Mouse (Mus musculus) megakaryocyte, embryonic 14.5 days (primary cell): ENCODE results near the gene Nup107. TPM values are rescaled to one million over a fixed set of nuclear protein-coding genes. Genes with fewer than 3 reads are reported as not detected.
"Not testable (repeated sequence)": the region's sequence is repeated elsewhere in the genome, so short reads cannot be mapped to it uniquely, and the experiment has no call there.

Experiments
- H3K27me3 ChIP-seq: replicated peaks from 2 replicates; pipeline ENCODE3; 2012; ENCODE audit warnings: inconsistent platforms
- H3K36me3 ChIP-seq: replicated peaks from 2 replicates; pipeline ENCODE3; 2012; ENCODE audit warnings: low read length, inconsistent platforms, mixed read lengths
- H3K4me1 ChIP-seq: 2 replicates; pipeline ENCODE4 v1.6.1; 2012; ENCODE audit warnings: inconsistent platforms
- H3K4me3 ChIP-seq: replicated peaks from 2 replicates; pipeline ENCODE3; 2012; ENCODE audit warnings: moderate library complexity, mild to moderate bottlenecking, inconsistent platforms
- H3K9me3 ChIP-seq: 2 replicates; pipeline ENCODE4 v1.6.1; 2012; ENCODE audit warnings: inconsistent platforms
- FLI1 ChIP-seq: IDR thresholded peaks from 2 replicates; pipeline ENCODE4 v1.6.1; 2012; ENCODE audit warnings: low read length, inconsistent platforms, mixed read lengths
- GATA1 ChIP-seq: IDR thresholded peaks from 3 replicates; pipeline ENCODE4 v1.6.1; 2012; ENCODE audit warnings: mixed read lengths, low read length, inconsistent platforms, borderline replicate concordance
- polyA plus RNA-seq: library from polyadenylated mRNA; stranded (reverse); fragments of >175 nt; gene quantifications from 2 replicates; pipeline ENCODE4 v1.2.3, GENCODE M21; 2012; ENCODE audit warnings: low replicate concordance; ENCODE audit not compliant: insufficient read depth

Gene Nup107
- polyA plus RNA-seq, 1 experiment, result 10.8 TPM

GRCm38 (mm10) chr10:117751744-117752143 lies 40.8 kb downstream of the Nup107 start:
- H3K4me1 ChIP-seq, result peaks cover 20% of the 10 kb centered on the region
- TF ChIP-seq FLI1 (no peak), GATA1 (no peak)
- no peak overlapping the region for H3K4me3 ChIP-seq
- peaks cover 84% of the 10 kb centered on the region for H3K36me3 ChIP-seq
- H3K9me3 ChIP-seq, result peaks cover 7% of the 10 kb centered on the region
- H3K27me3 ChIP-seq, result no peaks in the 10 kb centered on the region

- H3K36me3 ChIP-seq, result peaks cover 79% of the 10 kb centered on the region
- TF ChIP-seq FLI1 (no peak), GATA1 (no peak)
- H3K9me3 ChIP-seq, result peaks cover 7% of the 10 kb centered on the region
- no peaks in the 10 kb centered on the region for H3K27me3 ChIP-seq
- no peak overlapping the region for H3K4me3 ChIP-seq
- peaks cover 20% of the 10 kb centered on the region for H3K4me1 ChIP-seq
Observed at GRCm38 (mm10) chr10:117751282-117751610, 41.3 kb downstream of the Nup107 start.

DNA sequence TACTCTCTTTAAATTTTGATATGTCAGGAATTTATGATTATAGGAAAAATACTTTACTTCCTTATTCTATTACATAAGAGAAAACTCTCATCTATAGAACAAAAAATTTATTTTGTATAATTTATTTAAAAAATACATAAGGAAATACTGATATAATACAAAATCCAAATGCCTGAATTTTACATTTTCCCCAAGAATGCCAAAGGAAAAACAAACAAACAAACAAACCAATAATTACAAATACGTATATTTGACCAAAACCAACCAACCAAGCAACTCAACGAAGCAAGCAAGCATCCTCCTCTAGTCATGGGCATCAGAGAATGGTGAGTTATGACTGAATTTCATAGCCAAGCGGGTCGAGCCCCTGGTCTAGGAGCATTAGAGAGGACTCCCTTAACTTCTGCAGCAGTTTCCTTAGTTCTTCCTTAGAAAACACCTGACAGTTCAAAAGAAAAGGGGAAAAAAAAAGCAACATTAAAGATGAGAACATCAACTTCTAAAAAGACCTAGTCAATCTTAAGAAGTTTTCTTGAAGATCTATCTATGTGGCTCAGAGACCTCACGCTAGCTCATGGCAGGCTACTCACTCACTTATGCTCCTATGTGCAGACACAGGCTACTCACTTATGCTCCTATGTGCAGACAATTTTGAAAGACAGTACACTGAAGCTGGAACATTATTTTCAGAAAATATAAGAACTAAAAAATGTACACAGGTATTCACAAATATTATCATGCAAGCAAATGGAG lies 41.8 kb downstream of the Nup107 start:
- peaks cover 73% of the 10 kb centered on the region for H3K36me3 ChIP-seq
- no peak for TF ChIP-seq FLI1
- TF ChIP-seq GATA1, result no peak
- peaks cover 16% of the 10 kb centered on the region for H3K4me1 ChIP-seq

DNA sequence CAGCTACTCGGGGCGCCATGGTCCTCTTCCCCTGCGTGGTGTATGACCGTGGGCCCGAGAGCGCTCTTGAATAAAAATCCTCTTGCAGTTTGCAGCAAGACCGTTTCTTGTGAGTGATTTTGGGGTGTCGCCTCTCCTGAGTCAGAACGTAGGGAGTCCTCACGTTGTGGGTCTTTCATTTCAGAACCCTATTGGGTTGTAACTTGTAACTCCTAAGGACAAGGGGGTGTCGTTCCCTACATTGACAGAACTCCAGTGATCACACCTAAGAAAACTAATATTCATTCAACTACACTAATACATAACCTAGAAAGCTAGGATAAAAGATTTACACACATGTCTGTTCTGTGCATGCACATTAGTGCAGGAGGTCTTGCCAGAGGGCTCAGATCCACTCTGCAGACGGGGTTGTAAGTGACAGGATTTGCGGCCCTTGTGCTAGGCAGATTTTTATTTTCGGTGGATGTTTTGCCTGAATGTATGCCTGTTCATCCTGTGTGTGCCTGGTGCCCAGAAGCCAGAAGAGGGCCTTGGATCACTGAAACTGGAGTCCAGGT lies 42.6 kb downstream of the Nup107 start:
- no peak for TF ChIP-seq GATA1
- no peak for TF ChIP-seq FLI1
- Histone ChIP-seq H3K4me3 (no peak overlapping the region), H3K36me3 (peaks cover 65% of the 10 kb centered on the region), H3K4me1 (peaks cover 15% of the 10 kb centered on the region), H3K27me3 (no peaks in the 10 kb centered on the region), H3K9me3 (peaks cover 7% of the 10 kb centered on the region)

More for the DNA sequence above, 41.8 kb downstream of the Nup107 start:
- Histone ChIP-seq H3K4me3 (no peak overlapping the region), H3K27me3 (no peaks in the 10 kb centered on the region), H3K9me3 (peaks cover 7% of the 10 kb centered on the region)

DNA sequence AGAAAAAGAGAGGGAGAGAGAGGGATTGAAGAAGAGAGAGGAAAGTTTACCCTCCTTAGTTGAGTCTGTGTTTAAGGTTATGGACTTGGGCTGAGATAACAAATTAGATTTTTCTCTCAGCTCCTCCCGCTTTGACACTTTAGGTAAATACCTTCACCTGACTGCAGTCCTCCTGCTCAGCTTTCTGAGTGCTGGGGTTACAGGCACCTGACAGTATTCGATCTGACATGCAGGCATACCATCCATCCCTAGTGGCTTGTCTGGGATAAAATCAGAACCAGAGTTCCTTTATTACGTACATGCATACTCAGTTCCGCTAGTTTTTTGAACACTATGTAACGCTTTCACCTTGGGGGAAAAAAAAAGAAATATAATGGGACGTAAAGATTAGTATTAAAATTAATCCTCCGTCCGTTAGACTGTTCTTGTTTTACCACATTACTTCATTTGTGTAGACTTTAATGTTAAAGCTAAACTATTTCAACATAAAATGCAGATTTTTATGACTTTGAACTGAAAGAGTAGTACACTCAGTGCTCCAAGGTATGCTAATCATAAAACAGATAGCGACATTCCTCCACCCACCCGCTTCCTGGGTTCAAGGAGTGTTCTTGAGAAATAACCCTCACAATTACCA lies 43.3 kb downstream of the Nup107 start:
- Histone ChIP-seq H3K36me3 (peaks cover 59% of the 10 kb centered on the region), H3K9me3 (peaks cover 7% of the 10 kb centered on the region), H3K4me3 (no peak overlapping the region), H3K4me1 (peaks cover 18% of the 10 kb centered on the region), H3K27me3 (no peaks in the 10 kb centered on the region)
- TF ChIP-seq FLI1, result no peak
- no peak for TF ChIP-seq GATA1

- Histone ChIP-seq H3K4me3 (no peak overlapping the region), H3K9me3 (peaks cover 7% of the 10 kb centered on the region), H3K36me3 (peaks cover 62% of the 10 kb centered on the region), H3K27me3 (no peaks in the 10 kb centered on the region), H3K4me1 (peaks cover 24% of the 10 kb centered on the region)
- TF ChIP-seq FLI1, result no peak
- no peak for TF ChIP-seq GATA1
Observed at GRCm38 (mm10) chr10:117748276-117749049, 44.0 kb downstream of the Nup107 start.

GRCm38 (mm10) chr10:117747711-117748110 lies 44.8 kb downstream of the Nup107 start:
- Histone ChIP-seq H3K36me3 (peaks cover 60% of the 10 kb centered on the region), H3K4me3 (no peak overlapping the region), H3K27me3 (no peaks in the 10 kb centered on the region), H3K4me1 (peaks cover 24% of the 10 kb centered on the region), H3K9me3 (peaks cover 7% of the 10 kb centered on the region)
- no peak for TF ChIP-seq FLI1
- no peak for TF ChIP-seq GATA1

- no peak for TF ChIP-seq FLI1
- TF ChIP-seq GATA1, result no peak
- H3K4me3 ChIP-seq, result peak within 1 kb of the TSS; percentile 92
- peaks cover 59% of the 10 kb centered on the region for H3K36me3 ChIP-seq
- H3K27me3 ChIP-seq, result no peaks in the 10 kb centered on the region
- peaks cover 30% of the 10 kb centered on the region for H3K4me1 ChIP-seq
- H3K9me3 ChIP-seq, result peaks cover 7% of the 10 kb centered on the region
Observed at GRCm38 (mm10) chr10:117746297-117746883, 46.1 kb downstream of the Nup107 start, which contains the start of gene Slc35e3. TSS of gene Slc35e3 (minus strand) at chr10:117746365.

- H3K4me1 ChIP-seq, result peaks cover 31% of the 10 kb centered on the region
- not testable (repeated sequence) for H3K9me3 ChIP-seq, H3K27me3 ChIP-seq
- peaks cover 58% of the 10 kb centered on the region for H3K36me3 ChIP-seq
- H3K4me3 ChIP-seq, result peak overlapping the region; percentile 92
Observed at GRCm38 (mm10) chr10:117745570-117746296, 46.8 kb downstream of the Nup107 start.
